Mouse (Mus musculus) lung, embryonic 14.5 days (tissue): ENCODE results near the gene Kiss1r. TPM values are rescaled to one million over a fixed set of nuclear protein-coding genes. Genes with fewer than 3 reads are reported as not detected.

Source experiments
- ATAC-seq: fragments of 200-750 bp; cut with Nextera tagmentation; 2 replicates; pipeline ENCODE4 v1.8.0; 2017; ENCODE audit warnings: mild to moderate bottlenecking, moderate TSS enrichment, moderate library complexity; ENCODE audit not compliant: insufficient read depth
- DNase-seq: peaks from one replicate; pipeline ENCODE4 v3.0.0-alpha.2; 2015
- H3K27ac ChIP-seq: fragments of 300-500 bp; sonication (generic); 2 replicates; pipeline ENCODE4 v1.5.1; 2014; ENCODE audit warnings: low read depth, mild to moderate bottlenecking, moderate library complexity
- H3K27me3 ChIP-seq: fragments of 300-500 bp; sonication (generic); 2 replicates; pipeline ENCODE4 v1.6.1; 2014; ENCODE audit warnings: low read length, control low read depth; ENCODE audit not compliant: insufficient read depth
- H3K36me3 ChIP-seq: fragments of 300-500 bp; sonication (generic); 2 replicates; pipeline ENCODE4 v1.6.1; 2014; ENCODE audit warnings: control low read depth; ENCODE audit not compliant: insufficient read depth
- H3K4me1 ChIP-seq: fragments of 300-500 bp; sonication (generic); 2 replicates; pipeline ENCODE4 v1.6.1; 2014; ENCODE audit warnings: antibody characterized with exemption, control low read depth; ENCODE audit not compliant: insufficient read depth
- H3K4me2 ChIP-seq: fragments of 300-500 bp; sonication (generic); 2 replicates; pipeline ENCODE4 v1.6.1; 2014; ENCODE audit warnings: mild to moderate bottlenecking
- H3K4me3 ChIP-seq: fragments of 300-500 bp; sonication (generic); 2 replicates; pipeline ENCODE4 v1.5.1; 2014; ENCODE audit warnings: low read depth, low read length
- H3K9ac ChIP-seq: fragments of 300-500 bp; sonication (generic); 2 replicates; pipeline ENCODE4 v1.6.1; 2014
- H3K9me3 ChIP-seq: fragments of 300-500 bp; sonication (generic); 2 replicates; pipeline ENCODE4 v1.6.1; 2016; ENCODE audit warnings: low read depth, low read length, control low read depth
- CTCF ChIP-seq: IDR thresholded peaks from 2 replicates; pipeline ENCODE4 v1.5.1; 2016; ENCODE audit warnings: antibody characterized with exemption, low read depth
- WGBS: fragments of 180-500 bp; shearing (Covaris S2); extraction: QIAGEN DNeasy Blood & Tissue Kit; methylation state at CpG from one replicate; pipeline ENCODE4 v1.1.7; 2014; 5-methylcytosine and 5-hydroxymethylcytosine counted together
- polyA plus RNA-seq: library from polyadenylated mRNA; unstranded; fragments of >200 nt; fragmentation: Nextera tagmentation; extraction: Ambion mirVana; gene quantifications from 2 replicates; pipeline ENCODE4 v1.2.1, GENCODE M21; 2014

Kiss1r gene
- polyA plus RNA-seq, 1 experiment from 2014 or later, result 1.2 TPM

DNA sequence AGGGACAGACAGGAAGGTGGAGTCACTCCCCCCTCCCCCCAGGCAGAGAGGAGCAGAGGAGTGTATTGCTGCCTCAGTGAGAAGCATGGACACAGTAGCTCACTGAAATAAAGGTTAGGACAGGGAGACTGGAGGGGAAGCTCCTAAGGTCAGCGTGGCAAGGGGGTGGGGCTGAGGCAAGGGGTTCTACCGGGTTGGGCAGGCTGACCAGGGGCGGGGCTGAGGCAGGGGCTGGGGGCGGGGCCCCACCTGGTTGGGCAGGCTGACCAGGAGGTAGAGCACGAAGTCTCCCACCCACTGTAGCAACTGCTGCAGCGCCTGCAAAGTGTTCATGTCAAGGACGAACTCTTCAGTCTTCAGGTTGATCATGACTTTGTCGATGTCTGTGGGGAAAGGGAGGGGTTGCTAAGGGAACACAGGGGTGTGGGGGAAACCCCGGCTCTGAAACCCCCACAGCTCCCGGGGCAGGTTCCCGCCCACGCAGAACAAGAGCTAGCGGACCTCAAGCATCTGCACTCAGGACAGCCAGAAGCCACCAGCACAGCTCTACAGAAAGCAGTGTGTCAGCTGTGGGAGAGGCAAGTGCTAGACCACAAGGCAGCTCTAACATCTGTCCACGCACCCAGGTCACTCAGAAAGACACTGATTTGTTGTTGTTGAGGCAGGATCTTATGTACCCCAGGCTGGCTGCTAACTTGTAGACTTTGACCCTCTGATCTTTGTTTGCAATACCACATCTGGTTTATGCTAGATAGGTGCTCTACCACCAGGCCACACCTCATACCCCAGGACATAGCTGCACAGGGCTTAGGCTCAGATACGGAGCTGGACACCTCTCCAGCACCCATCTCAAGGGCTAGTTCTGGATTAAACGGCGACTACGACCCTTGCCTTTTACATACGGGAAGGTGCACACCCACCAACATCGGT, 19.2 kb upstream of the Kiss1r start:
- TF ChIP-seq CTCF, result no peak

DNA sequence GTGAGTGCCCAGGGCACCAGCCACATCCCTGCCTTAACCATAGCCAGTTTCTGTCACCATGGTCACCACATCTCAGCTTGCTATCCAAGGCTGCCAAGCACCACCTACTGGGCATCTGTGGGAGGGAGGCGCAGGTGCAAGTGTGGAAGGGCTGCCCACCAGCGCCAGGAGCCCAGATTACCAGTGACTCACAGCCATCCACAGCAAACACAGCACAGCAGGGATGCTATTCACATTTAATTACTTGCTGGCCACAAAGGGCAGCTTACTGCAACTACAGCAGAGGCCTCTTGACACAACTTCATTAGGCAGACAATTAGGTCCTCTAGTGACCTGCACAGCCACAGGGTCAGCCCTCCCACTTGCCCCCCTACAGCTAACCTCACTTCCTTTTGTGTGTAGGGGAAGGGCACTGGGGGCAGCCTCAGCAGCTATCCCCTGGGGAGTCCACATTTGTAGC, 15.8 kb upstream of the Kiss1r start:
- Histone ChIP-seq H3K4me3 (no peak overlapping the region), H3K9me3 (no peaks in the 10 kb centered on the region), H3K36me3 (peaks cover 76% of the 10 kb centered on the region), H3K4me2 (no peak overlapping the region), H3K27ac (no peak overlapping the region), H3K4me1 (no peaks in the 10 kb centered on the region), H3K9ac (no peak overlapping the region), H3K27me3 (no peaks in the 10 kb centered on the region)
- WGBS, result 63% methylated on average over 2 of the region's 2 CpGs
- DNase-seq (no peak), ATAC-seq (no peak)
- peak; percentile 37 for TF ChIP-seq CTCF

More for the DNA sequence above, 19.2 kb upstream of the Kiss1r start:
- H3K27me3 ChIP-seq, result no peaks in the 10 kb centered on the region
- H3K9me3 ChIP-seq, result no peaks in the 10 kb centered on the region
- ATAC-seq (no peak), DNase-seq (no peak)
- no peak overlapping the region for H3K4me2 ChIP-seq
- H3K36me3 ChIP-seq, result peaks cover 62% of the 10 kb centered on the region
- H3K27ac ChIP-seq, result no peak overlapping the region
- no peak overlapping the region for H3K9ac ChIP-seq
- 54% methylated on average over 20 of the region's 20 CpGs for WGBS
- H3K4me3 ChIP-seq, result no peak overlapping the region
- H3K4me1 ChIP-seq, result no peaks in the 10 kb centered on the region

GRCm38 (mm10) chr10:79906712-79907111, 10.1 kb upstream of the Kiss1r start:
- TF ChIP-seq CTCF, result no peak
- no peak overlapping the region for H3K4me3 ChIP-seq
- no peaks in the 10 kb centered on the region for H3K4me1 ChIP-seq
- 84% methylated on average over 9 of the region's 9 CpGs for WGBS
- peaks cover 61% of the 10 kb centered on the region for H3K36me3 ChIP-seq
- H3K27me3 ChIP-seq, result no peaks in the 10 kb centered on the region
- ATAC-seq (no peak), DNase-seq (no peak)
- no peaks in the 10 kb centered on the region for H3K9me3 ChIP-seq
- no peak overlapping the region for H3K27ac ChIP-seq
- no peak overlapping the region for H3K4me2 ChIP-seq
- H3K9ac ChIP-seq, result no peak overlapping the region; the same call in 1 of the 2 replicates

GRCm38 (mm10) chr10:79907415-79907814, 9.4 kb upstream of the Kiss1r start:
- H3K4me3 ChIP-seq, result no peak overlapping the region
- 89% methylated on average over 10 of the region's 10 CpGs for WGBS

DNA sequence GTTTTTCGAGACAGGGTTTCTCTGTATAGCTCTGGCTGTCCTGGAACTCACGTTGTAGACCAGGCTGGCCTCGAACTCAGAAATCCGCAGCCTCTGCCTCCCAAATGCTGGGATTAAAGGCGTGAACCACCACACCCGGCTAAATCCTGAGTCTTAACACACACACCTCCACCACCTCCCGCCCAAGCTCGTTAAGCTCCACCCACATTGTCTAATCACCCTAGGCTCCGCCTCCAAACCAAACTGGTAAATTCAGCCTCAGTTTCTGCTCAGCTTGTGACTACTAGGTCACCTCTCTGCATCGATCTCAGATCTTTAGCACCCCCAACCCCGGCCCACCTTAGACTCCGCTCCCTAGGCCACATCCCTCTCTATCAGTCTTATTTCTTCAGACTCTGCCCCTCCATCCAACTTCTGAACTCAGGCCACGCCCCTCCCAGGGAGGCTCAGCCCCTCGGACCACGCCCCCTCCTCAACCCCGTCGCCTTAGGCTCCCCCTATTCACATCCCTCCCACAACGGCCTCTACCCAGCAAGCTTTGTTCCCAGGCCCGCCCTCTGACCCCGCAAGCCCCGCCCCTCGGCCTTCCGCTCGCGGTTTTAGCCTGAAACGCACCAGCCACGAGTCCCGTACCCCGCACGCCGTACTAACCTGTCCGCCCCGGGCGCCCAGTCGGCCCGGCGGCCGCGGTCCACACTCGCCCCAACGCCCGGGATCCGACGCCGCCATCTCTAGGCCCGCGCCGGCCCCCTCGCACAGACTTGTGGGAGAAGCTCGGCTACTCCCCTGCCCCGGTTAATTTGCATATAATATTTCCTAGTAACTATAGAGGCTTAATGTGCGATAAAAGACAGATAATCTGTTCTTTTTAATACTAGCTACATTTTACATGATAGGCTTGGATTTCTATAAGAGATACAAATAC, 8.3 kb upstream of the Kiss1r start, which contains the start of gene Med16:
TSS of gene Med16 (minus strand) at position 757 of the 925 bp plus-strand sequence.
- H3K9ac ChIP-seq, result peak within 1 kb of the TSS; percentile 91
- ATAC-seq (peak; percentile 93), DNase-seq (peak; percentile 97)
- peak within 1 kb of the TSS; percentile 98 for H3K27ac ChIP-seq
- H3K36me3 ChIP-seq, result peaks cover 57% of the 10 kb centered on the region
- no peaks in the 10 kb centered on the region for H3K9me3 ChIP-seq
- H3K4me1 ChIP-seq, result no peaks in the 10 kb centered on the region
- no peaks in the 10 kb centered on the region for H3K27me3 ChIP-seq
- peak within 1 kb of the TSS; percentile 66 for H3K4me3 ChIP-seq
- peak within 1 kb of the TSS; percentile 57 for H3K4me2 ChIP-seq
- WGBS, result 1% methylated on average over 52 of the region's 52 CpGs
- no peak for TF ChIP-seq CTCF

More at GRCm38 (mm10) chr10:79907415-79907814, 9.4 kb upstream of the Kiss1r start:
- no peak for TF ChIP-seq CTCF
- no peaks in the 10 kb centered on the region for H3K4me1 ChIP-seq
- ATAC-seq, result no peak
- H3K36me3 ChIP-seq, result peaks cover 64% of the 10 kb centered on the region
- H3K27me3 ChIP-seq, result no peaks in the 10 kb centered on the region
- H3K4me2 ChIP-seq, result peak overlapping the region; percentile 57
- DNase-seq, result no peak
- no peaks in the 10 kb centered on the region for H3K9me3 ChIP-seq
- no peak overlapping the region for H3K27ac ChIP-seq
- no peak overlapping the region; the same call in 1 of the 2 replicates for H3K9ac ChIP-seq

DNA sequence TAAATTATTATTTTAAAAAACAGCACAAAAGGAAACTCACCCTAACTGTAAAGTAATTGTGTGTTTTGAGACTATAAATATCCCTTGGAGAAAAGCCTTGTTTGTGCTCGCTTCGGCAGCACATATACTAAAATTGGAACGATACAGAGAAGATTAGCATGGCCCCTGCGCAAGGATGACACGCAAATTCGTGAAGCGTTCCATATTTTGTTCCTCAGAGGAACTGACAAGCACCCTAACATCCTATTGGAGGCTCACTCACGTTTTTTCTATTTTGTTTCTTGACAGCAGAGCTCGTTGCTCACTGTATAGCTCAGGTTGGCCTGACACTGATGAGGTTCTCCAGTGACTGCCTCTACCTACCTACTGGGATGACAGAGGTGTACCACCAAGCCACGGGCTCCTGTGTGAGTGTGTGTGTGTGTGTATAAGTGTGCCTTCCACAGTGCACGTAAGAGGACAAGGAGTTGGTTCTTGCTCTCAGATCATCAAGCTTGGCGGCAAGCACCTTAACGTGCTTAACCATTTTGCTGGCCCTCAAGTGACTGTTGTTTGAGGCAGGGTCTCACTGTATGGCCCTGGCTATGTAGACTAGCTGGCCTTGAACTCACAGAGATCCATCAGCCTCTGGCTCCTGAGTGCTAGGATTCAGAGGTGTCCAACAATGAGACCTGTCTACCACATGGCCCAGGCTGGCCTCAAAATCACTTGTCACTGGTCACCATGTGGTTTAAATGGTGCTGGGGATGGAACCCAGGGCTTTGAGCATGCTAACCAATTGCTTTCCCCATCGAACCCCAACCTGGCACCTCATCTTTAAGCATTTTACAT, 7.5 kb upstream of the Kiss1r start:
- Histone ChIP-seq H3K36me3 (peaks cover 50% of the 10 kb centered on the region), H3K27me3 (no peaks in the 10 kb centered on the region), H3K4me1 (no peaks in the 10 kb centered on the region), H3K27ac (peak overlapping the region; percentile 98), H3K9ac (peak overlapping the region; percentile 91), H3K9me3 (no peaks in the 10 kb centered on the region), H3K4me2 (peak overlapping the region; percentile 41), H3K4me3 (peak overlapping the region; percentile 66)
- DNase-seq, result no peak
- 22% methylated on average over 14 of the region's 14 CpGs for WGBS
- TF ChIP-seq CTCF, result no peak
- peak; percentile 73 for ATAC-seq
